Mouse (Mus musculus): Measurements from ENCODE around the gene Nox3. TPM values are rescaled to one million over a fixed set of nuclear protein-coding genes. Genes with fewer than 3 reads are reported as not detected.

Nox3 gene
- polyA plus RNA-seq, 2 experiments, result not detected

- Histone ChIP-seq H3K36me3 (replicated peaks; ENCODE audit: control insufficient read depth, insufficient read depth, low read depth) (no peaks in the 10 kb centered on the region), H3K9me3 (ENCODE audit: control insufficient read depth, low read length) (no peaks in the 10 kb centered on the region), H3K9ac (replicated peaks) (no peak overlapping the region), H3K27ac (no peak overlapping the region), H3K27me3 (ENCODE audit: control insufficient read depth, insufficient read depth, low read length) (no peaks in the 10 kb centered on the region), H3K4me2 (ENCODE audit: low read depth) (no peak overlapping the region), H3K4me1 (replicated peaks; ENCODE audit: control insufficient read depth in 2 of 2, insufficient read depth in 2 of 2, low read length in 1 of 2) (no peaks in the 10 kb centered on the region), H3K4me3 (ENCODE audit: insufficient read depth in 1 of 2, low read depth in 2 of 2, low read length in 2 of 2) (no peak overlapping the region)
- WGBS (ENCODE audit: insufficient replicate concordance), result 45% methylated on average over 1 of the region's 1 CpGs
- no peak for DNase-seq (ENCODE audit: low read depth in 3 of 3, low spot score in 3 of 3)
- TF ChIP-seq CTCF (IDR thresholded peaks at IDR 0.05; ENCODE audit: low read depth) (no peak), EP300 (IDR thresholded peaks at IDR 0.05; ENCODE audit: low read depth) (no peak)
- ATAC-seq (ENCODE audit: insufficient read depth), result no peak
Observed at GRCm38 (mm10) chr17:3597866-3598265, 98.2 kb downstream of the Nox3 start.

GRCm38 (mm10) chr17:3597130-3597529 is 98.9 kb downstream of the Nox3 start:
- Histone ChIP-seq H3K36me3 (replicated peaks; ENCODE audit: control insufficient read depth, insufficient read depth, low read depth) (no peaks in the 10 kb centered on the region), H3K4me2 (ENCODE audit: low read depth) (no peak overlapping the region), H3K27me3 (ENCODE audit: control insufficient read depth, insufficient read depth, low read length) (no peaks in the 10 kb centered on the region), H3K9ac (replicated peaks) (no peak overlapping the region), H3K4me1 (replicated peaks; ENCODE audit: control insufficient read depth in 2 of 2, insufficient read depth in 2 of 2, low read length in 1 of 2) (no peaks in the 10 kb centered on the region), H3K9me3 (ENCODE audit: control insufficient read depth, low read length) (no peaks in the 10 kb centered on the region), H3K4me3 (ENCODE audit: insufficient read depth in 1 of 2, low read depth in 2 of 2, low read length in 2 of 2) (no peak overlapping the region), H3K27ac (no peak overlapping the region)
- DNase-seq (ENCODE audit: low read depth in 3 of 3, low spot score in 3 of 3), result no peak
- TF ChIP-seq EP300 (IDR thresholded peaks at IDR 0.05; ENCODE audit: low read depth) (no peak), CTCF (IDR thresholded peaks at IDR 0.05; ENCODE audit: low read depth) (no peak)
- WGBS (ENCODE audit: insufficient replicate concordance), result 55% methylated on average over 1 of the region's 1 CpGs
- ATAC-seq (ENCODE audit: insufficient read depth), result no peak

Other genes starting within 250 kb of the Nox3 start
- 0.09 and 0.13 TPM in 2 replicates for gene Cldn20, start 163.7 kb downstream of the Nox3 start, polyA plus RNA-seq (2012; rRNA removed)
- 0.61 TPM in 1 of 2 replicates, not detected in the other for gene Cldn20, start 163.7 kb downstream of the Nox3 start, polyA plus RNA-seq (2014; fragmentation: Nextera tagmentation; extraction: Ambion mirVana)
- gene Tfb1m, start 138.5 kb downstream of the Nox3 start, polyA plus RNA-seq (2012; rRNA removed), result 6.7 and 9.8 TPM in 2 replicates
- gene Tfb1m, start 138.5 kb downstream of the Nox3 start, polyA plus RNA-seq (2014; fragmentation: Nextera tagmentation; extraction: Ambion mirVana), result 12.9 and 13.4 TPM in 2 replicates

Data from liver, embryonic 14.5 days (tissue).